Mouse (Mus musculus): ENCODE data around the gene Dclk1. TPM values are rescaled to one million over a fixed set of nuclear protein-coding genes. Genes with fewer than 3 reads are reported as not detected.

Gene Dclk1
- polyA plus RNA-seq, 1 experiment from 2014 or later, result 256 TPM

- WGBS, result 82% methylated on average over 3 of the region's 3 CpGs
Measured at GRCm38 (mm10) chr3:55393549-55393948, 151.4 kb downstream of the Dclk1 start.

GRCm38 (mm10) chr3:55396792-55397191, 154.6 kb downstream of the Dclk1 start:
- Histone ChIP-seq H3K27ac (peak overlapping the region; percentile 52; the same call in 1 of the 2 replicates), H3K9me3 (ENCODE audit: control insufficient read depth, low read length) (no peaks in the 10 kb centered on the region), H3K4me1 (replicated peaks; ENCODE audit: control insufficient read depth, insufficient read depth, low read length) (peaks cover 22% of the 10 kb centered on the region), H3K9ac (no peak overlapping the region), H3K4me3 (replicated peaks; ENCODE audit: low read length) (no peak overlapping the region), H3K27me3 (ENCODE audit: control insufficient read depth, insufficient read depth, low read length) (no peaks in the 10 kb centered on the region), H3K4me2 (replicated peaks) (no peak overlapping the region), H3K36me3 (replicated peaks; ENCODE audit: control insufficient read depth, insufficient read depth) (peaks cover 2% of the 10 kb centered on the region; the same call in 1 of the 2 replicates)
- DNase-seq (ENCODE audit: low spot score) (no peak), ATAC-seq (ENCODE audit: low FRiP score) (0 out of 2 replicates have a peak, but pooled peaks have one; percentile 23)
- 40% methylated on average over 2 of the region's 2 CpGs for WGBS

More at GRCm38 (mm10) chr3:55393549-55393948, 151.4 kb downstream of the Dclk1 start:
- Histone ChIP-seq H3K9ac (no peak overlapping the region), H3K4me2 (replicated peaks) (no peak overlapping the region), H3K27me3 (ENCODE audit: control insufficient read depth, insufficient read depth, low read length) (no peaks in the 10 kb centered on the region), H3K27ac (no peak overlapping the region), H3K9me3 (ENCODE audit: control insufficient read depth, low read length) (no peaks in the 10 kb centered on the region), H3K4me3 (replicated peaks; ENCODE audit: low read length) (no peak overlapping the region), H3K4me1 (replicated peaks; ENCODE audit: control insufficient read depth, insufficient read depth, low read length) (peaks cover 22% of the 10 kb centered on the region), H3K36me3 (replicated peaks; ENCODE audit: control insufficient read depth, insufficient read depth) (peaks cover 2% of the 10 kb centered on the region; the same call in 1 of the 2 replicates)
- DNase-seq (ENCODE audit: low spot score), result no peak
- no peak for ATAC-seq (ENCODE audit: low FRiP score)

GRCm38 (mm10) chr3:55397752-55398693, 155.9 kb downstream of the Dclk1 start:
- peaks cover 2% of the 10 kb centered on the region; the same call in 1 of the 2 replicates for H3K36me3 ChIP-seq (replicated peaks; ENCODE audit: control insufficient read depth, insufficient read depth)
- no peak overlapping the region for H3K4me3 ChIP-seq (replicated peaks; ENCODE audit: low read length)
- H3K9me3 ChIP-seq (ENCODE audit: control insufficient read depth, low read length), result no peaks in the 10 kb centered on the region
- no peak overlapping the region for H3K4me2 ChIP-seq (replicated peaks)
- peak overlapping the region; percentile 52 for H3K27ac ChIP-seq
- ATAC-seq (ENCODE audit: low FRiP score) (peak; percentile 47; the same call in 1 of the 2 replicates), DNase-seq (ENCODE audit: low spot score) (peak; percentile 54)
- no peak overlapping the region for H3K9ac ChIP-seq
- H3K4me1 ChIP-seq (replicated peaks; ENCODE audit: control insufficient read depth, insufficient read depth, low read length), result peaks cover 22% of the 10 kb centered on the region
- 64% methylated on average over 6 of the region's 6 CpGs for WGBS
- H3K27me3 ChIP-seq (ENCODE audit: control insufficient read depth, insufficient read depth, low read length), result no peaks in the 10 kb centered on the region

GRCm38 (mm10) chr3:55401236-55401635, 159.1 kb downstream of the Dclk1 start:
- ATAC-seq (ENCODE audit: low FRiP score), result no peak
- WGBS, result 83% methylated on average over 1 of the region's 1 CpGs

GRCm38 (mm10) chr3:55404751-55405150, 162.6 kb downstream of the Dclk1 start:
- H3K4me2 ChIP-seq (replicated peaks), result no peak overlapping the region
- no peaks in the 10 kb centered on the region for H3K36me3 ChIP-seq (replicated peaks; ENCODE audit: control insufficient read depth, insufficient read depth)
- H3K4me3 ChIP-seq (replicated peaks; ENCODE audit: low read length), result no peak overlapping the region
- no peak for DNase-seq (ENCODE audit: low spot score)
- H3K27ac ChIP-seq, result no peak overlapping the region
- no peak for ATAC-seq (ENCODE audit: low FRiP score)
- H3K9ac ChIP-seq, result no peak overlapping the region
- H3K9me3 ChIP-seq (ENCODE audit: control insufficient read depth, low read length), result no peaks in the 10 kb centered on the region
- no peaks in the 10 kb centered on the region for H3K4me1 ChIP-seq (replicated peaks; ENCODE audit: control insufficient read depth, insufficient read depth, low read length)
- no peaks in the 10 kb centered on the region for H3K27me3 ChIP-seq (ENCODE audit: control insufficient read depth, insufficient read depth, low read length)
- WGBS, result 96% methylated on average over 7 of the region's 7 CpGs

More at GRCm38 (mm10) chr3:55401236-55401635, 159.1 kb downstream of the Dclk1 start:
- Histone ChIP-seq H3K4me3 (replicated peaks; ENCODE audit: low read length) (no peak overlapping the region), H3K27ac (no peak overlapping the region), H3K9me3 (ENCODE audit: control insufficient read depth, low read length) (no peaks in the 10 kb centered on the region), H3K27me3 (ENCODE audit: control insufficient read depth, insufficient read depth, low read length) (no peaks in the 10 kb centered on the region), H3K4me2 (replicated peaks) (no peak overlapping the region), H3K9ac (no peak overlapping the region), H3K4me1 (replicated peaks; ENCODE audit: control insufficient read depth, insufficient read depth, low read length) (peaks cover 22% of the 10 kb centered on the region), H3K36me3 (replicated peaks; ENCODE audit: control insufficient read depth, insufficient read depth) (no peaks in the 10 kb centered on the region)
- no peak for DNase-seq (ENCODE audit: low spot score)

GRCm38 (mm10) chr3:55406616-55407015, 164.5 kb downstream of the Dclk1 start:
- no peak overlapping the region for H3K4me3 ChIP-seq (replicated peaks; ENCODE audit: low read length)
- no peaks in the 10 kb centered on the region for H3K36me3 ChIP-seq (replicated peaks; ENCODE audit: control insufficient read depth, insufficient read depth)
- no peaks in the 10 kb centered on the region for H3K27me3 ChIP-seq (ENCODE audit: control insufficient read depth, insufficient read depth, low read length)
- WGBS, result 58% methylated on average over 7 of the region's 7 CpGs
- H3K4me1 ChIP-seq (replicated peaks; ENCODE audit: control insufficient read depth, insufficient read depth, low read length), result no peaks in the 10 kb centered on the region
- no peak overlapping the region for H3K27ac ChIP-seq
- DNase-seq (ENCODE audit: low spot score), result no peak
- ATAC-seq (ENCODE audit: low FRiP score), result no peak
- H3K9ac ChIP-seq, result no peak overlapping the region
- H3K4me2 ChIP-seq (replicated peaks), result no peak overlapping the region
- no peaks in the 10 kb centered on the region for H3K9me3 ChIP-seq (ENCODE audit: control insufficient read depth, low read length)

- H3K36me3 ChIP-seq (replicated peaks; ENCODE audit: control insufficient read depth, insufficient read depth), result no peaks in the 10 kb centered on the region
- H3K27ac ChIP-seq, result no peak overlapping the region
- no peaks in the 10 kb centered on the region for H3K27me3 ChIP-seq (ENCODE audit: control insufficient read depth, insufficient read depth, low read length)
- no peak for ATAC-seq (ENCODE audit: low FRiP score)
- no peak for DNase-seq (ENCODE audit: low spot score)
- no peak overlapping the region for H3K9ac ChIP-seq
- H3K4me2 ChIP-seq (replicated peaks), result no peak overlapping the region
- no peak overlapping the region for H3K4me3 ChIP-seq (replicated peaks; ENCODE audit: low read length)
- H3K9me3 ChIP-seq (ENCODE audit: control insufficient read depth, low read length), result no peaks in the 10 kb centered on the region
- peaks cover 17% of the 10 kb centered on the region for H3K4me1 ChIP-seq (replicated peaks; ENCODE audit: control insufficient read depth, insufficient read depth, low read length)
Measured at GRCm38 (mm10) chr3:55411547-55411946, 169.4 kb downstream of the Dclk1 start.

GRCm38 (mm10) chr3:55415527-55415950, 173.4 kb downstream of the Dclk1 start:
- Histone ChIP-seq H3K4me1 (replicated peaks; ENCODE audit: control insufficient read depth, insufficient read depth, low read length) (peaks cover 31% of the 10 kb centered on the region), H3K27ac (peak overlapping the region; percentile 92), H3K4me2 (replicated peaks) (peak overlapping the region; percentile 42), H3K9ac (peak overlapping the region; percentile 51), H3K27me3 (ENCODE audit: control insufficient read depth, insufficient read depth, low read length) (no peaks in the 10 kb centered on the region), H3K9me3 (ENCODE audit: control insufficient read depth, low read length) (no peaks in the 10 kb centered on the region), H3K36me3 (replicated peaks; ENCODE audit: control insufficient read depth, insufficient read depth) (no peaks in the 10 kb centered on the region), H3K4me3 (replicated peaks; ENCODE audit: low read length) (no peak overlapping the region)
- ATAC-seq (ENCODE audit: low FRiP score) (peak; percentile 75), DNase-seq (ENCODE audit: low spot score) (peak; percentile 64)
- 6% methylated on average over 14 of the region's 14 CpGs for WGBS

- 0 out of 2 replicates have a peak overlapping the region, but pooled peaks have one; percentile 16 for H3K9ac ChIP-seq
- H3K9me3 ChIP-seq (ENCODE audit: control insufficient read depth, low read length), result no peaks in the 10 kb centered on the region
- no peak overlapping the region for H3K4me3 ChIP-seq (replicated peaks; ENCODE audit: low read length)
- H3K27ac ChIP-seq, result peak overlapping the region; percentile 75
- no peak overlapping the region for H3K4me2 ChIP-seq (replicated peaks)
- ATAC-seq (ENCODE audit: low FRiP score), result no peak
- no peaks in the 10 kb centered on the region for H3K36me3 ChIP-seq (replicated peaks; ENCODE audit: control insufficient read depth, insufficient read depth)
- no peaks in the 10 kb centered on the region for H3K27me3 ChIP-seq (ENCODE audit: control insufficient read depth, insufficient read depth, low read length)
- peaks cover 54% of the 10 kb centered on the region for H3K4me1 ChIP-seq (replicated peaks; ENCODE audit: control insufficient read depth, insufficient read depth, low read length)
- DNase-seq (ENCODE audit: low spot score), result no peak
- 61% methylated on average over 6 of the region's 6 CpGs for WGBS
Measured at GRCm38 (mm10) chr3:55418845-55419244, 176.7 kb downstream of the Dclk1 start.

All from hindbrain, embryonic 14.5 days (tissue).